Mouse (Mus musculus): Measurements from ENCODE around the gene Sox4.

Gene Sox4

GRCm38 (mm10) chr13:28946565-28947135 lies 6.9 kb downstream of the Sox4 start:
- no peak for DNase-seq

DNA sequence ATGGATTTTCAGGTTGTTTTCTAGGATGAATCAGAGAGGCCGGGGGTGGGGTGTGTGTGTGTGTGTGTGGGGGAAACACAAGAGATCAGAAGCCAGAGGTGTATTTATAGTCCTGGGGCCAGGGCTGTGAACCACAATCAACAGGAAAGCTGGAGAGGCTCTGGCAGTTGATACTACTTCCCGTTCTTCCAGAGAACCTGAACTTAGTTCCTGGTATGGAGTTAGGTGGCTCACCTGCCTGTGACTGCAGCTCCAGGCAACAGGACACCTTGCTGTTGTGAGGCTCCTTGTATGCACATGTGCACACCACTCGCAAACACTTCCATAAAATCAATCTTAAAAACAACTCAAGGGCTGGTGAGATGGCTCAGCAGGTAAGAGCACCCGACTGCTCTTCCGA lies 7.8 kb downstream of the Sox4 start:
- no peak for DNase-seq

- DNase-seq: no peak
These were observed 10.6 kb downstream of the Sox4 start for GRCm38 (mm10) chr13:28942926-28943325.

- no peak for DNase-seq
These were observed 11.4 kb downstream of the Sox4 start for GRCm38 (mm10) chr13:28941983-28942630.

- no peak for DNase-seq
These were observed 20.1 kb downstream of the Sox4 start for GRCm38 (mm10) chr13:28933375-28933774.

DNA sequence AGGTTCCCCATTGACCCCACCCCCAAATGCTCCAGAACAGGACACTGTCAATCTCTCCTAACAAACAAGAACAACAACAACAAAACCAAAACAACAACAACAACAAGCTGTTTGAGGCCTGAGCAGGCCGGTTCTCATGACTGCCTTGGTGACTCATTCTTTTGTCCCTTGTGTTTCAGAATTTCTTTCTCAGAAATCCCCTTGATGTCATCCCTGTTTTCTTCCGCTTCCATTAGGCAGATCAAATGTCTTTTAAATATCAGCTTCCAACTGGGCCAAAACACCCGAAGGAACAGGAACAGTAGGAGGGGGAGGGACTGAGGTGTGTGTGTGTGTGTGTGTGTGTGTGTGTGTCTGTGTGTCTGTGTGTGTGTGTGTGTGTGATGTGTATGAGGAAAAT lies 21.7 kb downstream of the Sox4 start:
- DNase-seq: no peak

DNA sequence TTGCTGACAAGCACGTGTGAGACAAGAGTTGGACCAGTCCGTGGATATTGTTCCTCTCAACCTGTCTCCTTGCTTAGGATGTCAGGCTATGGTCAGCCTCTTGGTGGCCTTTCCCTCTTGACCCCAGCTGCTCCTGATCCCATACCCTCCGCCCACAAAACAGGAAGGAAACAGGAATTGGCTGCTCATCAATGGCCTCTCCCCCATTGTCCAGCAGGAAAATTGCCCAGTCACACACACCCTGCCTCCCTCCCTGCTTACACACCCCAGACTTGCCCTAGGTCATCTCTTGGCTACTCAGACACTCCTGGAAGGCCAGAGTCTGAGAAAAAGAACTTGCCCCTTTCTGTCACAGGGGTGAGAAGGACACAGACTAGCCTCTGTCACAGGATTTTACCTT lies 22.2 kb downstream of the Sox4 start:
- DNase-seq: no peak

DNA sequence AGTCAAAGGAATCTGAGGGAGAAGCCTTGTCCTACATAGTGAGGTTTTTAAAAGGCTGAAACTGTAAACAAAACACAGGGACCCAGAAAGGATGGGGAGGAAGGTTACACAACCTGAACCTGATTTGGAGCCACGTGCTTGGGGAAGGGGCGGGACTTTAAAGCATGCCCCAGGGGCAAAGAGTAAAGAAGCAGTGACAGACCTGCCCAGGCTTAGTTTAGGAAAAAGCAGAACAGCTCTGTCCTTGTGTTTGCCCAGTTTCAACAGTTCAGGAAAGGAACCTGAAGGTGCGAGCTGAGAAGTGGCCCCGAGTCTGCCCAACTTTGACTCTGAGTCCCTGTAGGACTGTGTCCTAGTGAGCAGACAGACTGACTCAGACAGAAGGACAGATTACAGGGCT lies 23.1 kb downstream of the Sox4 start:
- DNase-seq: no peak

DNA sequence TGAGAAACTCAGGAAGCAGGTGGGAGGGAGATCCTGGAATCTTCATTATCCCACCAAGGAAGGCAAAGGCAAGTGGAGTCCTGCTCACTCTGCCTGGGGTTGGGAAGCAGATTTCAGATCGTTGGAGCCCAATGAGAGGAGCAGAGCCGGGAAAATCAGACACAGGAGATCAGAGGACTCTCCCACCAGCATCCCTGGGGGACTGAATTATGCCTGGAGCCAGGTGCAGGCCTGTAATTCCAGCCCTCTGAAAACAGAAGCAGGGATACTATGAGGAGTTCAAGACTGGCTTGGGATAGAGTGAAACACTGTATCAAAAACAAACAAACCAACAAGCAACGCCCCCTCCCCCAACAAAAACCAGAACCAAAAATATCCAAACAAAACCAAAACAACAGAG lies 23.6 kb downstream of the Sox4 start:
- no peak for DNase-seq

GRCm38 (mm10) chr13:28923136-28923535 lies 30.4 kb downstream of the Sox4 start:
- DNase-seq: no peak

DNA sequence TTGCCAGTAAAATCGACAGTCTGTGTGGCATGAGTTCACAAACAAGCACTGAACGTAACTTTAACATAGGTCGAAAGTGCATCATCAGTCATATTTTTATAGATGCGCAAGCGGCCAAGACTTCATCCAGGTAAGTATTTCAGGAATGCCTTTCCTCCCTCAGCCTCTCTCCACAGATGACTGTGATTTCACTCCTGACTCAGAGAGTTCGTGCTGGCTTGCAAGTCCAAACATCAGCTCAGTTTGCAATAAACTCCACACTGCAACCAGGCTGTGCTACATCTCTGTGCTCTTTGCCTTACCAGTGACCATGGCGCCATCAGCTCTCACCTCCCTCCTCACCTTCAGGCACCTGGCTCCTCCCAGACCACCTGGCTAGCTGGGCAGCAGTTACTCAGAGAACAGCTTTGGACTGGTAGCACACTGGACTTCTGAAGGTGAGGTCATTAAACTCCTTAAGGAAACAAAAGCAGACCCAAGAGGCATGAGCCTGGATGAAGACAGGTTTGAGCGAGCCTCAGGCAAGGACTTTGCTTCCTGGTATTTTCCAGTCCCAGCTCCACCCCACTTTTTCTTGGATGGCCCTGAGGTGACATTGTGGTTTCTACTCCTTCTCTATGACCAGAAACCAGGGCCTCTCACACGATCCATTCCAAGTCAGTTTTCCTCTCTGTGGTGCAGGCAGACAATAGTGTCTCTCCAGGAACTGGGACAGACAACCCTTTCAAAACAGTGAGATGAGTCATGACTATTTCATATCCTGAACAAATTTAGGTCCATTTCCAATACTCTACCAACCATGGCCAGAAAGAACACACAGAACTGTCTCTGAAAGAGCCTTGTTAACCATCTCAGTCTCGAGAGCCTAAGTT lies 35.9 kb downstream of the Sox4 start:
- no peak for DNase-seq

- no peak for DNase-seq
These were observed 39.9 kb downstream of the Sox4 start for GRCm38 (mm10) chr13:28913656-28914055.

GRCm38 (mm10) chr13:28906981-28907380 lies 46.5 kb downstream of the Sox4 start:
- DNase-seq: no peak
